Mouse (Mus musculus): ENCODE measurements around the gene Foxn3. TPM values are rescaled to one million over a fixed set of nuclear protein-coding genes. Genes with fewer than 3 reads are reported as not detected.

Gene Foxn3
- polyA plus RNA-seq, 1 experiment = 61.5 TPM

- TF ChIP-seq POLR2A (IDR thresholded peaks at IDR 0.05; ENCODE audit: borderline replicate concordance, insufficient read depth, low read length) (no peak), CTCF (IDR thresholded peaks at IDR 0.05; ENCODE audit: borderline replicate concordance, insufficient read depth, low read depth, low read length) (no peak)
- Histone ChIP-seq H3K27ac (ENCODE audit: insufficient read depth, low read length) (no peak overlapping the region), H3K27me3 (ENCODE audit: control insufficient read depth, insufficient read depth, low read length) (no peaks in the 10 kb centered on the region), H3K4me1 (ENCODE audit: control insufficient read depth, insufficient read depth, low read length) (no peaks in the 10 kb centered on the region), H3K4me3 (replicated peaks; ENCODE audit: insufficient read depth, low read depth, low read length) (no peak overlapping the region)
- DNase-seq = no peak
- 69% methylated on average over 3 of the region's 3 CpGs for WGBS
Measured at GRCm38 (mm10) chr12:99601841-99602240, 38.5 kb upstream of the Foxn3 start.

DNA sequence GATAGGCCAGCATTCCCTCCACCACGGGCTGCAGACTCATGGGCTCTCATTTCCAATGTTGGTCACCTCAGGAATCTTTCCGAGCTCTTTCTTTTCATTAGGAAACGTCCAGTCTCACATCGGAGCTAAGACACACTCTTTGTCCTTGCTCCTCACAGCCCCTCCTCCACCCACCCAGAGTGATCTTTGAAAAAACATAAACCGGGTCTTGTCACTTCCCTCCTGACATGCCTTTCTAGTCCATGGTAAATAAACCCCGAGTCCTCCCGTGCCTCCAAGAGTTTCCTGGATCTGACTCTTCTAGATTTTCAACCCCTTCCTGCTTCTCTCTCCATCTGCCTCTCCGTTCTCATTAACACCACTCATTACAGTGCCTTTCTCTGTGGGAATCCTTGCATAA lies 38.0 kb upstream of the Foxn3 start:
- Histone ChIP-seq H3K4me1 (ENCODE audit: control insufficient read depth, insufficient read depth, low read length) (no peaks in the 10 kb centered on the region), H3K27me3 (ENCODE audit: control insufficient read depth, insufficient read depth, low read length) (no peaks in the 10 kb centered on the region), H3K27ac (ENCODE audit: insufficient read depth, low read length) (no peak overlapping the region), H3K4me3 (replicated peaks; ENCODE audit: insufficient read depth, low read depth, low read length) (no peak overlapping the region)
- DNase-seq = no peak
- TF ChIP-seq CTCF (IDR thresholded peaks at IDR 0.05; ENCODE audit: borderline replicate concordance, insufficient read depth, low read depth, low read length) = no peak
- no peak for TF ChIP-seq POLR2A (IDR thresholded peaks at IDR 0.05; ENCODE audit: borderline replicate concordance, insufficient read depth, low read length)
- WGBS = 56% methylated on average over 8 of the region's 8 CpGs

GRCm38 (mm10) chr12:99599606-99600005 lies 36.2 kb upstream of the Foxn3 start:
- no peak overlapping the region for H3K4me3 ChIP-seq (replicated peaks; ENCODE audit: insufficient read depth, low read depth, low read length)
- 45% methylated on average over 7 of the region's 7 CpGs for WGBS
- no peak overlapping the region for H3K27ac ChIP-seq (ENCODE audit: insufficient read depth, low read length)

GRCm38 (mm10) chr12:99596397-99596796 lies 33.0 kb upstream of the Foxn3 start:
- Histone ChIP-seq H3K27me3 (ENCODE audit: control insufficient read depth, insufficient read depth, low read length) (no peaks in the 10 kb centered on the region), H3K4me3 (replicated peaks; ENCODE audit: insufficient read depth, low read depth, low read length) (no peak overlapping the region), H3K27ac (ENCODE audit: insufficient read depth, low read length) (no peak overlapping the region), H3K4me1 (ENCODE audit: control insufficient read depth, insufficient read depth, low read length) (no peaks in the 10 kb centered on the region)
- TF ChIP-seq CTCF (IDR thresholded peaks at IDR 0.05; ENCODE audit: borderline replicate concordance, insufficient read depth, low read depth, low read length) (no peak), POLR2A (IDR thresholded peaks at IDR 0.05; ENCODE audit: borderline replicate concordance, insufficient read depth, low read length) (no peak)
- 99% methylated on average over 2 of the region's 2 CpGs for WGBS
- DNase-seq = no peak

More at GRCm38 (mm10) chr12:99599606-99600005, 36.2 kb upstream of the Foxn3 start:
- H3K27me3 ChIP-seq (ENCODE audit: control insufficient read depth, insufficient read depth, low read length) = no peaks in the 10 kb centered on the region
- no peak for DNase-seq
- TF ChIP-seq CTCF (IDR thresholded peaks at IDR 0.05; ENCODE audit: borderline replicate concordance, insufficient read depth, low read depth, low read length) (no peak), POLR2A (IDR thresholded peaks at IDR 0.05; ENCODE audit: borderline replicate concordance, insufficient read depth, low read length) (no peak)
- no peaks in the 10 kb centered on the region for H3K4me1 ChIP-seq (ENCODE audit: control insufficient read depth, insufficient read depth, low read length)

DNA sequence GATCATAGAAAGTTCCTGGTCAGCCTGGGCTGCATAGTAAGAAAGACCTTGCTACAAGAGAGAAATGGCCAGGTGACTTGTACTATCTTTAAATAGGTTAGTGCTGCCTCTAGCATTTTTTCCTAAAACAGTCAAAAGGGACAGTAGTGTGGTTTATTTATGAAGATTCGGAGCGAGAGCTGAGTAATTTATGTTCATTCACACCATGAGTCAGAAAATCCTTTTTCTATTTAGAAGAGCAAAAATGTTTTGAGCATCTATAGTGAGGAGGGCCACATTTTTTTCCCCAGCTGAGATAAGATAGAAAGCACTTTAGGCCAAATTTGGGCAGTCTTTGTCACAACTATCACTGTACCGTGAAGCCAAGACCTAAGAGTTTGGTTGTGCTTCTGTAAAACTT lies 24.0 kb upstream of the Foxn3 start:
- no peak for DNase-seq
- Histone ChIP-seq H3K27me3 (ENCODE audit: control insufficient read depth, insufficient read depth, low read length) (no peaks in the 10 kb centered on the region; the same call in 1 of the 2 replicates), H3K4me1 (ENCODE audit: control insufficient read depth, insufficient read depth, low read length) (no peaks in the 10 kb centered on the region), H3K27ac (ENCODE audit: insufficient read depth, low read length) (no peak overlapping the region), H3K4me3 (replicated peaks; ENCODE audit: insufficient read depth, low read depth, low read length) (no peak overlapping the region)
- TF ChIP-seq POLR2A (IDR thresholded peaks at IDR 0.05; ENCODE audit: borderline replicate concordance, insufficient read depth, low read length) (no peak), CTCF (IDR thresholded peaks at IDR 0.05; ENCODE audit: borderline replicate concordance, insufficient read depth, low read depth, low read length) (no peak)
- WGBS = 93% methylated on average over 3 of the region's 3 CpGs

DNA sequence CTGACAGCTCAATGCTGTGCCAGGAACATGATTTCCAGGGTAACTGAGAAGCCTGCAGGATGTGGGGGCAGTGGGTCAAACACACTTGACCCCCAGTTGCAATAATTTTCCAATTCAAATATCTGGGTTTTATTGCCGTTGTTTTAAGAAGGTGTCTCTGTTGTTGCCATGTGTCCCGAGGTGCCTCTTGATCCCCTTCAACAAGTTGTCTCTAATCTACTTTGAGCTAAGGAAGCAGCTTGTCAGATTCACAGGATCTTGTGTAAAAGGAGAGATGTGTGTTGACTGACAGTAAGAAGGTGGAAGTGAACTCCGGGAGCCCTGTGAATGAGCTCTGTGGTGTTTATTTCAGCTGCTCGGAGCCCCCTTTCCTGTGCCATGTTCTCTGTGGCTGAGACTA lies 16.6 kb upstream of the Foxn3 start:
- no peak for DNase-seq
- H3K27me3 ChIP-seq (ENCODE audit: control insufficient read depth, insufficient read depth, low read length) = no peaks in the 10 kb centered on the region
- H3K4me3 ChIP-seq (replicated peaks; ENCODE audit: insufficient read depth, low read depth, low read length) = no peak overlapping the region
- no peak overlapping the region for H3K27ac ChIP-seq (ENCODE audit: insufficient read depth, low read length)
- no peaks in the 10 kb centered on the region for H3K4me1 ChIP-seq (ENCODE audit: control insufficient read depth, insufficient read depth, low read length)
- 89% methylated on average over 4 of the region's 4 CpGs for WGBS
- no peak for TF ChIP-seq CTCF (IDR thresholded peaks at IDR 0.05; ENCODE audit: borderline replicate concordance, insufficient read depth, low read depth, low read length)
- TF ChIP-seq POLR2A (IDR thresholded peaks at IDR 0.05; ENCODE audit: borderline replicate concordance, insufficient read depth, low read length) = no peak

DNA sequence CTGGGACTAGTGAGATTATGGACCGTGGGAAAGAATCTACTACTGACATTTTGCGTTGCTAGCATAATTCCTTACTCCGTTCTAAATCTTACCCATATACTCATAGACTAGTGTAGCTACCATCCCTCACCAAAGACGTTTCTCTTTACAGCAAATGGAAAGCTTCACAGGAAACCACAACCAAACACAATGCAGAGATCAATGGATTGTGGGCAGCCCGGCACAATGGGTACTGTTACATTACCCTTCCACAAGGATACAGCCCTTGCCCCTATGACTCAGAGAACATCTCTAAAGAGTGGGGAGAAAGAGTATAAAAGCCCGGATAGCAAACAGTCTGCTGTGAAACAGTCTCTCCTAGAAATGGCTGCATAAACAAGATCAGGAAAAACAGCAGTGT lies 13.3 kb upstream of the Foxn3 start:
- 81% methylated on average over 6 of the region's 6 CpGs for WGBS
- DNase-seq = no peak

GRCm38 (mm10) chr12:99574299-99574698 lies 10.9 kb upstream of the Foxn3 start:
- Histone ChIP-seq H3K4me1 (ENCODE audit: control insufficient read depth, insufficient read depth, low read length) (peaks cover 5% of the 10 kb centered on the region; the same call in 1 of the 2 replicates), H3K27me3 (ENCODE audit: control insufficient read depth, insufficient read depth, low read length) (no peaks in the 10 kb centered on the region), H3K4me3 (replicated peaks; ENCODE audit: insufficient read depth, low read depth, low read length) (no peak overlapping the region), H3K27ac (ENCODE audit: insufficient read depth, low read length) (no peak overlapping the region)
- 78% methylated on average over 13 of the region's 13 CpGs for WGBS
- no peak for DNase-seq
- TF ChIP-seq POLR2A (IDR thresholded peaks at IDR 0.05; ENCODE audit: borderline replicate concordance, insufficient read depth, low read length) = no peak
- no peak for TF ChIP-seq CTCF (IDR thresholded peaks at IDR 0.05; ENCODE audit: borderline replicate concordance, insufficient read depth, low read depth, low read length)

More for the DNA sequence above, 13.3 kb upstream of the Foxn3 start:
- no peaks in the 10 kb centered on the region for H3K4me1 ChIP-seq (ENCODE audit: control insufficient read depth, insufficient read depth, low read length)
- TF ChIP-seq POLR2A (IDR thresholded peaks at IDR 0.05; ENCODE audit: borderline replicate concordance, insufficient read depth, low read length) (no peak), CTCF (IDR thresholded peaks at IDR 0.05; ENCODE audit: borderline replicate concordance, insufficient read depth, low read depth, low read length) (no peak)
- H3K27ac ChIP-seq (ENCODE audit: insufficient read depth, low read length) = no peak overlapping the region
- H3K27me3 ChIP-seq (ENCODE audit: control insufficient read depth, insufficient read depth, low read length) = no peaks in the 10 kb centered on the region
- no peak overlapping the region for H3K4me3 ChIP-seq (replicated peaks; ENCODE audit: insufficient read depth, low read depth, low read length)

Measured in cerebellum, adult 2 months (tissue).